Mouse (Mus musculus): Measurements from ENCODE around the gene Pfkm. TPM values are rescaled to one million over a fixed set of nuclear protein-coding genes. Genes with fewer than 3 reads are reported as not detected.
A peak's percentile ranks its signal among the peaks of the same experiment; 100 is the strongest.

The Pfkm gene
- polyA plus RNA-seq, 1 experiment from 2014 or later, result 29.6 TPM

GRCm38 (mm10) chr15:98161026-98161805, 68.8 kb downstream of the Pfkm start:
- Histone ChIP-seq H3K4me1 (ENCODE audit: control insufficient read depth, insufficient read depth, low read length) (no peaks in the 10 kb centered on the region), H3K4me3 (ENCODE audit: low read depth, low read length) (no peak overlapping the region), H3K27me3 (ENCODE audit: control insufficient read depth, insufficient read depth, low read length) (0 out of 2 replicates have a peak, but pooled peaks cover 3% of the 10 kb centered on the region), H3K9ac (replicated peaks; ENCODE audit: low read depth, low read length) (no peak overlapping the region), H3K4me2 (replicated peaks; ENCODE audit: low read depth, low read length) (no peak overlapping the region), H3K36me3 (ENCODE audit: control insufficient read depth, insufficient read depth, low read length) (no peaks in the 10 kb centered on the region), H3K27ac (ENCODE audit: low read length) (no peak overlapping the region), H3K9me3 (ENCODE audit: control insufficient read depth, low read depth, low read length) (no peaks in the 10 kb centered on the region)
- ATAC-seq (ENCODE audit: insufficient number of reproducible peaks, insufficient read depth, low FRiP score, low read depth), result no peak
- 67% methylated on average over 19 of the region's 19 CpGs for WGBS

GRCm38 (mm10) chr15:98162561-98162960, 70.2 kb downstream of the Pfkm start:
- no peaks in the 10 kb centered on the region for H3K36me3 ChIP-seq (ENCODE audit: control insufficient read depth, insufficient read depth, low read length)
- 73% methylated on average over 4 of the region's 4 CpGs for whole genome bisulfite sequencing
- H3K9ac ChIP-seq (replicated peaks; ENCODE audit: low read depth, low read length), result no peak overlapping the region
- H3K4me1 ChIP-seq (ENCODE audit: control insufficient read depth, insufficient read depth, low read length), result peaks cover 2% of the 10 kb centered on the region; the same call in 1 of the 2 replicates
- H3K27ac ChIP-seq (ENCODE audit: low read length), result no peak overlapping the region
- no peak for ATAC-seq (ENCODE audit: insufficient number of reproducible peaks, insufficient read depth, low FRiP score, low read depth)
- no peak overlapping the region for H3K4me2 ChIP-seq (replicated peaks; ENCODE audit: low read depth, low read length)
- H3K9me3 ChIP-seq (ENCODE audit: control insufficient read depth, low read depth, low read length), result no peaks in the 10 kb centered on the region
- H3K27me3 ChIP-seq (ENCODE audit: control insufficient read depth, insufficient read depth, low read length), result peaks cover 15% of the 10 kb centered on the region; the same call in 1 of the 2 replicates
- no peak overlapping the region for H3K4me3 ChIP-seq (ENCODE audit: low read depth, low read length)

GRCm38 (mm10) chr15:98165525-98165924, 73.1 kb downstream of the Pfkm start, which contains the start of gene Asb8:
Gene Asb8 (minus strand): TSS chr15:98165625.
- H3K4me1 ChIP-seq (ENCODE audit: control insufficient read depth, insufficient read depth, low read length), result peaks cover 7% of the 10 kb centered on the region; the same call in 1 of the 2 replicates
- H3K4me2 ChIP-seq (replicated peaks; ENCODE audit: low read depth, low read length), result no peak within 1 kb of the TSS
- H3K36me3 ChIP-seq (ENCODE audit: control insufficient read depth, insufficient read depth, low read length), result no peaks in the 10 kb centered on the region
- peaks cover 41% of the 10 kb centered on the region for H3K27me3 ChIP-seq (ENCODE audit: control insufficient read depth, insufficient read depth, low read length)
- H3K27ac ChIP-seq (ENCODE audit: low read length), result no peak within 1 kb of the TSS
- 83% methylated on average over 5 of the region's 5 CpGs for WGBS
- no peak for ATAC-seq (ENCODE audit: insufficient number of reproducible peaks, insufficient read depth, low FRiP score, low read depth)
- no peak within 1 kb of the TSS for H3K9ac ChIP-seq (replicated peaks; ENCODE audit: low read depth, low read length)
- H3K4me3 ChIP-seq (ENCODE audit: low read depth, low read length), result no peak within 1 kb of the TSS
- no peaks in the 10 kb centered on the region for H3K9me3 ChIP-seq (ENCODE audit: control insufficient read depth, low read depth, low read length)

GRCm38 (mm10) chr15:98166963-98167644, 74.7 kb downstream of the Pfkm start, which contains the start of gene Ccdc184:
Gene Ccdc184 (plus strand): TSS chr15:98167158.
- peak; percentile 25; the same call in 1 of the 2 replicates for ATAC-seq (ENCODE audit: insufficient number of reproducible peaks, insufficient read depth, low FRiP score, low read depth)
- Histone ChIP-seq H3K36me3 (ENCODE audit: control insufficient read depth, insufficient read depth, low read length) (no peaks in the 10 kb centered on the region), H3K4me3 (ENCODE audit: low read depth, low read length) (peak within 1 kb of the TSS; percentile 35), H3K9me3 (ENCODE audit: control insufficient read depth, low read depth, low read length) (no peaks in the 10 kb centered on the region), H3K4me2 (replicated peaks; ENCODE audit: low read depth, low read length) (peak within 1 kb of the TSS; percentile 65), H3K4me1 (ENCODE audit: control insufficient read depth, insufficient read depth, low read length) (peaks cover 7% of the 10 kb centered on the region; the same call in 1 of the 2 replicates), H3K27ac (ENCODE audit: low read length) (no peak within 1 kb of the TSS), H3K27me3 (ENCODE audit: control insufficient read depth, insufficient read depth, low read length) (peaks cover 41% of the 10 kb centered on the region), H3K9ac (replicated peaks; ENCODE audit: low read depth, low read length) (no peak within 1 kb of the TSS)
- 1% methylated on average over 17 of the region's 18 CpGs for WGBS

- Histone ChIP-seq H3K27me3 (ENCODE audit: control insufficient read depth, insufficient read depth, low read length) (peaks cover 41% of the 10 kb centered on the region), H3K4me3 (ENCODE audit: low read depth, low read length) (peak overlapping the region; percentile 35), H3K27ac (ENCODE audit: low read length) (no peak overlapping the region), H3K4me1 (ENCODE audit: control insufficient read depth, insufficient read depth, low read length) (peaks cover 7% of the 10 kb centered on the region; the same call in 1 of the 2 replicates), H3K9ac (replicated peaks; ENCODE audit: low read depth, low read length) (no peak overlapping the region), H3K36me3 (ENCODE audit: control insufficient read depth, insufficient read depth, low read length) (no peaks in the 10 kb centered on the region), H3K4me2 (replicated peaks; ENCODE audit: low read depth, low read length) (peak overlapping the region; percentile 65), H3K9me3 (ENCODE audit: control insufficient read depth, low read depth, low read length) (no peaks in the 10 kb centered on the region)
- WGBS, result 2% methylated on average over 69 of the region's 69 CpGs
- peak; percentile 73; the same call in 1 of the 2 replicates for ATAC-seq (ENCODE audit: insufficient number of reproducible peaks, insufficient read depth, low FRiP score, low read depth)
These were observed 75.5 kb downstream of the Pfkm start for GRCm38 (mm10) chr15:98167645-98168621.

GRCm38 (mm10) chr15:98168622-98169004, 76.2 kb downstream of the Pfkm start:
- Histone ChIP-seq H3K9ac (replicated peaks; ENCODE audit: low read depth, low read length) (no peak overlapping the region), H3K27ac (ENCODE audit: low read length) (no peak overlapping the region), H3K27me3 (ENCODE audit: control insufficient read depth, insufficient read depth, low read length) (peaks cover 44% of the 10 kb centered on the region), H3K36me3 (ENCODE audit: control insufficient read depth, insufficient read depth, low read length) (no peaks in the 10 kb centered on the region), H3K4me1 (ENCODE audit: control insufficient read depth, insufficient read depth, low read length) (peaks cover 7% of the 10 kb centered on the region; the same call in 1 of the 2 replicates), H3K4me3 (ENCODE audit: low read depth, low read length) (no peak overlapping the region), H3K4me2 (replicated peaks; ENCODE audit: low read depth, low read length) (no peak overlapping the region), H3K9me3 (ENCODE audit: control insufficient read depth, low read depth, low read length) (no peaks in the 10 kb centered on the region)
- ATAC-seq (ENCODE audit: insufficient number of reproducible peaks, insufficient read depth, low FRiP score, low read depth), result no peak
- 4% methylated on average over 19 of the region's 19 CpGs for WGBS

GRCm38 (mm10) chr15:98170365-98170764, 78.0 kb downstream of the Pfkm start:
- Histone ChIP-seq H3K9ac (replicated peaks; ENCODE audit: low read depth, low read length) (no peak overlapping the region), H3K4me1 (ENCODE audit: control insufficient read depth, insufficient read depth, low read length) (peaks cover 7% of the 10 kb centered on the region; the same call in 1 of the 2 replicates), H3K36me3 (ENCODE audit: control insufficient read depth, insufficient read depth, low read length) (no peaks in the 10 kb centered on the region), H3K27ac (ENCODE audit: low read length) (no peak overlapping the region), H3K27me3 (ENCODE audit: control insufficient read depth, insufficient read depth, low read length) (peaks cover 44% of the 10 kb centered on the region), H3K4me2 (replicated peaks; ENCODE audit: low read depth, low read length) (no peak overlapping the region), H3K9me3 (ENCODE audit: control insufficient read depth, low read depth, low read length) (no peaks in the 10 kb centered on the region), H3K4me3 (ENCODE audit: low read depth, low read length) (no peak overlapping the region)
- ATAC-seq (ENCODE audit: insufficient number of reproducible peaks, insufficient read depth, low FRiP score, low read depth), result no peak
- WGBS, result 40% methylated on average over 7 of the region's 7 CpGs
